Mouse (Mus musculus) testis, adult 2 months (tissue): ENCODE measurements around the gene Gm9857. TPM values are rescaled to one million over a fixed set of nuclear protein-coding genes. Genes with fewer than 3 reads are reported as not detected.

Experiments used
- H3K27ac ChIP-seq: fragments of 200-500 bp; 2 replicates; pipeline ENCODE4 v1.5.1; 2012; ENCODE audit warnings: low read depth, low read length; ENCODE audit not compliant: control insufficient read depth, insufficient read depth
- H3K27me3 ChIP-seq: fragments of 200-500 bp; 2 replicates; pipeline ENCODE4 v1.6.1; 2012; ENCODE audit warnings: mild to moderate bottlenecking, low read length, moderate library complexity; ENCODE audit not compliant: control insufficient read depth, insufficient read depth
- H3K36me3 ChIP-seq: fragments of 200-500 bp; 2 replicates; pipeline ENCODE4 v1.6.1; 2012; ENCODE audit warnings: mild to moderate bottlenecking, low read length; ENCODE audit not compliant: control insufficient read depth, insufficient read depth
- H3K4me1 ChIP-seq: fragments of 200-500 bp; 2 replicates; pipeline ENCODE4 v1.6.1; 2012; ENCODE audit warnings: low read length; ENCODE audit not compliant: control insufficient read depth, insufficient read depth
- H3K4me3 ChIP-seq: fragments of 200-500 bp; 2 replicates; pipeline ENCODE4 v1.5.1; 2012; ENCODE audit warnings: low read depth, mild to moderate bottlenecking, low read length, moderate library complexity, mixed read lengths; ENCODE audit not compliant: control insufficient read depth
- CTCF ChIP-seq: fragments of 200-500 bp; IDR thresholded peaks from 2 replicates; pipeline ENCODE4 v1.5.1; 2012; ENCODE audit warnings: low read depth, mild to moderate bottlenecking, inconsistent platforms, low read length, moderate library complexity; ENCODE audit not compliant: control insufficient read depth, insufficient read depth, insufficient replicate concordance
- POLR2A ChIP-seq: fragments of 200-500 bp; IDR thresholded peaks from 2 replicates; pipeline ENCODE4 v1.6.1; 2012; ENCODE audit warnings: low read depth, mild to moderate bottlenecking, inconsistent platforms, low read length, moderate library complexity; ENCODE audit not compliant: control insufficient read depth
- polyA plus RNA-seq: library from polyadenylated mRNA; depleted of rRNA; stranded (reverse); fragments of >200 nt; gene quantifications from 2 replicates; pipeline ENCODE4 v1.2.3, GENCODE M21; 2012

Gene Gm9857
- polyA plus RNA-seq, 1 experiment, result 26.9 TPM

DNA sequence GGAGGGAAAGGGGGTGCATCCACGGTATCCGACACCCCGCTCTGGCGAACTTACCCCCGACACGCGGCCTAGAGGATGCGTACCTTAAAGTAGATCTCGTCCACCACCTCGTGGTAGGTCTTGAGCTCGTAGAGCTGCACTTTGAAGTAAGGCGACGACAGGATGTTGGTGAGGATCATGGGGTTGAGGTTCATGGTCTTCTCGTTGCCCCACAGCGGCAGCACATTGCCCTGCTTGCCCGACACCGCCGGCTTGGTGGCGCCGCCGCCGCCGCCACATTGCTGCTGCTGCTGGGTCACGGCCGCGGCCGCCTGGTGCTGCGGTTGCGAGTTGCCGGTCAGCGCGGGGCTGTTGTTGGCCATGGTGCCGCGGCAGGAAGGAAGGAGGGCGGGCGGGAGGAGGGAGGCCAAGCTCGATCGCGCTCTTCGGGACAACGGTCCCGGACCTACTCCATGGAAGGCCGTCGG, 29.1 kb downstream of the Gm9857 start:
- Histone ChIP-seq H3K36me3 (no peaks in the 10 kb centered on the region; the same call in 1 of the 2 replicates), H3K27ac (peak overlapping the region; percentile 96), H3K27me3 (no peaks in the 10 kb centered on the region), H3K4me3 (peak overlapping the region; percentile 96), H3K4me1 (peaks cover 20% of the 10 kb centered on the region)
- TF ChIP-seq POLR2A (no peak; the same call in none of the 2 replicates), CTCF (no peak; the same call in 1 of the 2 replicates)

DNA sequence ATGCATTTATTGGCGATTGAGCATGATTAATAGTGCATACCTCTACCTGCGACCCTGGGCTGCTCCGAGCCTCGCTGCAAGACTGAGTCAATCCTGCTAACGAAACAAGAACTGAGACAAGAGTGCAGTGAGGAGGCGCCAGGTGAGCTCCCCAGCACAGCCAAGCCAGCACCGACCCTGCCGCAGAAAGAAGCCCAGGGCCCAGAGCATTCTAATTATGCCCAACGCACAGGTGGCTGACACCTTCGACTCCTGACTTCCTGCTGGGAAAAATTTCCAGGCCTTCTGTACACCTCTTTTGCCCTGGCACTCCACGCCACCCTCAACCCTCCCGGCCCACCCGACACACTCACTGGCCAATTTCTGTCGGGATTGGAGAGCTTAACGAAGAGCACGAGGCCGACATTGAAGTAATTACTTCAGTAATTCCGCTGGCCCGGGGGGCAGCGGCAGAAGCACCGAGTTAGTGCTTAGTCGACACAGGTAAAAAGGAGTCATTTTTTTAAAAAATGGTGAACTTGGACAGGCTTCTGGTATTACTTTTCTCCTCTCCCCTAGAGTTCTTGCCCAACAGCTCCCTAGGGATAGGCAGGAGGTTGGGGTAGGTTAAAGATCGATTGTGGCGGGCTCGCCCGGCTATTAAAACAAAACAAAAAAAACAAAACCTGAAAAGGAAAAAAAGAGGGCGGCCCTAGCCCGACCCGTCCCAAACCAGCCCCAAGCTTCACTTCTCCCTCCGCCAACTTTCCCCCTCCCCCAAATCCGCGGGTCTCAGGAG, 29.8 kb downstream of the Gm9857 start:
- Histone ChIP-seq H3K4me3 (peak overlapping the region; percentile 96), H3K36me3 (no peaks in the 10 kb centered on the region; the same call in 1 of the 2 replicates), H3K4me1 (peaks cover 20% of the 10 kb centered on the region), H3K27me3 (no peaks in the 10 kb centered on the region), H3K27ac (peak overlapping the region; percentile 96)
- TF ChIP-seq POLR2A, result no peak; the same call in 1 of the 2 replicates
- no peak for TF ChIP-seq CTCF

DNA sequence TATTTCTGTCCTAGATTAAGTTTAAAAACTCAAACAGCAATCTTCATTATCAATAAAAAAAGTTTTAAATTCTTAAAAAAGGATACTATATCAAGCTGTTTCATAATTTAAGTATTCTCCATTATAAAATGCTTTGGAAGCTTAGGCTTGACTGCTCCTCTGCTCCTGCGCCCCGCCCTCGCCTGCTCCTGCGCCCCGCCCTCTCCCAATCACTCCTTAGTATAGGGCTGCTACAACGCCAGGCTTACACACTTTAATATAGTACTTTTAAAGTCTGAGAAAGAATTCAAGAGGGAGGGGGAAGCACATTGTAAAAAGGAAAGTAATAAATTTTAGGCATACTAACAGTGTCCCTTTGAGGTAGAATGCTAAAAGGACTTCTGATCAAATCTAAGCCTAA, 37.3 kb downstream of the Gm9857 start:
- no peaks in the 10 kb centered on the region; the same call in 1 of the 2 replicates for H3K36me3 ChIP-seq

DNA sequence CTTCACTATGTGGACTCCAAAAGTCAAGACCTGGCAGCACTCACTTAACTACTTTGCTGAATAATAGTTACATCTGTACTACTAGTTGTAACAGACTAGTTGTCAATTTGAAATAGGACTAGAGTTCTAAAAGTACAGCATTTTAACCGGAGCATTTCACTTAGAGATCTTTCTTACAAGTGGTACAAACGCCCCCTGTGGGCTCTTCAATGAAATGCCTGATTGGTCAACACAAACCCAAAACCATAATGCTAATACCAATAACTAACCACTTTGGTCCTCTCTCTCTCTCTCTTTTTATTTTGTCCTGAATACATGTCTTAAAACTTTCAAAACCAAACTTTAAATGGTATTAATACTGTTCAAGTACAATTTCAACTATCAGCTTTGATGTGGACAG, 38.2 kb downstream of the Gm9857 start:
- H3K27ac ChIP-seq, result no peak overlapping the region
- H3K36me3 ChIP-seq, result no peaks in the 10 kb centered on the region; the same call in 1 of the 2 replicates
- no peak overlapping the region for H3K4me3 ChIP-seq
- no peak for TF ChIP-seq CTCF
- no peak for TF ChIP-seq POLR2A
- H3K27me3 ChIP-seq, result no peaks in the 10 kb centered on the region
- H3K4me1 ChIP-seq, result no peaks in the 10 kb centered on the region

More for the DNA sequence above, 37.3 kb downstream of the Gm9857 start:
- Histone ChIP-seq H3K4me3 (no peak overlapping the region), H3K27ac (no peak overlapping the region), H3K4me1 (no peaks in the 10 kb centered on the region), H3K27me3 (no peaks in the 10 kb centered on the region)
- no peak for TF ChIP-seq POLR2A
- TF ChIP-seq CTCF, result no peak

DNA sequence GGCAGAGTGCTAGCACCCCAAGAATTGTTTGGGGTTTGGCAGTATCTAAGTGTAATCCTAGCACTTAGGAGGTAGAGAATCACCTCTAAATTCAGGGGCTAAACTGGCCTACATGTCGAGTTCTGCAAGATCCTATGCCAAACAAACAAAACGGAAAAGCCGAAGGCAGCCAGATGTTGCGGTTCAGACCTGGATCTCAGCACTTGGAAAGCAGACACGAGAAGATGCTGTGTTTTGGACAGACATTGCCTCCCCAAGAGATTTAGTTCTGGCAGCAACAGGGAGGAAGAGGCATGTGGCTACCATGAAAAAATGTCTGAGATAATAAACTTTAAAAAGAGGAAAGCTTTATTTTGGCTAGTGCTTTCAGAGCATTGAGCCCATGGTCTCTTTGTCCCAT, 39.6 kb downstream of the Gm9857 start:
- Histone ChIP-seq H3K27ac (no peak overlapping the region), H3K4me3 (no peak overlapping the region), H3K27me3 (no peaks in the 10 kb centered on the region), H3K4me1 (no peaks in the 10 kb centered on the region), H3K36me3 (no peaks in the 10 kb centered on the region; the same call in 1 of the 2 replicates)
- TF ChIP-seq CTCF (no peak), POLR2A (no peak)

DNA sequence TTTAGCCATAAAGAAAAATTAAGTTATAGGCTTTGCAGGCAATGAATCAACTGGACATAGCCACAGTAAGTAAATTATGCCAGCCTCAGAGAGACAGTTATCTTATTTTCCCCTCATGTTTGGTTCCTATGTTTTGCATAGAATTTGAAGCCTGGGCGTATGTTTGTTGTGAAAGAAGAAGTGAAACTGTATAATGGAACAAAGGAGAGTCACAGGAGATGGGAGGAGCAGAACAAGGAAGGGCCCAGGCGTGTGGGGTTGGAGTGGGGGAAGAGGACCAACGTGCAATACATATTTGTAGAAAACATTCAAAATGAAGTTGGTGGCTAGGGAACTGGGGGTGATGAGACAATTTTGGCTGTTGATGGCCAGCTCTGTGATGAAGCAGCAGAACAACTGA, 40.1 kb downstream of the Gm9857 start:
- H3K36me3 ChIP-seq, result no peaks in the 10 kb centered on the region; the same call in 1 of the 2 replicates
- H3K27ac ChIP-seq, result no peak overlapping the region
- no peaks in the 10 kb centered on the region for H3K27me3 ChIP-seq
- TF ChIP-seq CTCF (no peak), POLR2A (no peak)
- H3K4me3 ChIP-seq, result no peak overlapping the region
- H3K4me1 ChIP-seq, result no peaks in the 10 kb centered on the region

DNA sequence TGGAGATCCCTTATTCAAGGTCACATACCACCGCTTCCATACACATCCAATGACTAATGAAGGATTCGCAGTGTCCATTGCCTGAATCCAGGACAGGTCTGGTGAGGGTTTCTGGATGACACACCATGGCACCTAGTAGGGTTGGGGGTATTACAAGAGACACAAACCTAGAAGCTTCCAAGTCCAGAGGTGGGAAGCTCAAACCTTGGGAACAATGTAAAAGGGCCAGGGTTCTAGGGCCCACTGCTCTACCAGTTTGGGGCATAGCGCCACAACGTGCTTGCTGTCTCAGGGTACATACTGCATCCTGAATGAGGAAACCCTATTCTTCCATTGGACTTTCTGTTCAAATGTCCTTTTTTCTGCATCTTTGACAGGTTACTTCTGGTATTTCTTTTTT, 41.6 kb downstream of the Gm9857 start:
- Histone ChIP-seq H3K27me3 (no peaks in the 10 kb centered on the region), H3K4me1 (no peaks in the 10 kb centered on the region), H3K36me3 (no peaks in the 10 kb centered on the region), H3K27ac (no peak overlapping the region), H3K4me3 (no peak overlapping the region)
- TF ChIP-seq POLR2A (no peak), CTCF (no peak)
